Mouse (Mus musculus): ENCODE data around the gene Dcp1a. TPM values are rescaled to one million over a fixed set of nuclear protein-coding genes. Genes with fewer than 3 reads are reported as not detected.

The Dcp1a gene
- 10 to 100 TPM; 28.1 to 63.9 TPM for polyA plus RNA-seq (2017; shearing (Covaris generic))

- ATAC-seq: peak; percentile 99
Measured at GRCm38 (mm10) chr14:30479361-30479948, at the start of gene Dcp1a. Gene Dcp1a (plus strand): TSS chr14:30479535.

- no peak for ATAC-seq
Measured at GRCm38 (mm10) chr14:30429606-30430005, 49.7 kb upstream of the Dcp1a start.

- ATAC-seq: no peak
Measured at GRCm38 (mm10) chr14:30430026-30430425, 49.3 kb upstream of the Dcp1a start.

GRCm38 (mm10) chr14:30430446-30430845, 48.9 kb upstream of the Dcp1a start:
- no peak for ATAC-seq

- ATAC-seq: no peak
Measured at GRCm38 (mm10) chr14:30435316-30435715, 44.0 kb upstream of the Dcp1a start.

GRCm38 (mm10) chr14:30439915-30440314, 39.4 kb upstream of the Dcp1a start:
- ATAC-seq: no peak

- no peak for ATAC-seq
Measured at GRCm38 (mm10) chr14:30455801-30456595, 23.3 kb upstream of the Dcp1a start.

- ATAC-seq: no peak
Measured at GRCm38 (mm10) chr14:30457436-30457835, 21.9 kb upstream of the Dcp1a start.

GRCm38 (mm10) chr14:30457897-30458296, 21.4 kb upstream of the Dcp1a start:
- no peak for ATAC-seq

GRCm38 (mm10) chr14:30458820-30459219, 20.5 kb upstream of the Dcp1a start:
- ATAC-seq: no peak

GRCm38 (mm10) chr14:30459891-30460523, 19.3 kb upstream of the Dcp1a start:
- peak; percentile 91 for ATAC-seq

- ATAC-seq: no peak
Measured at GRCm38 (mm10) chr14:30463312-30463711, 16.0 kb upstream of the Dcp1a start.

- no peak for ATAC-seq
Measured at GRCm38 (mm10) chr14:30473605-30474004, 5.7 kb upstream of the Dcp1a start.

- no peak for ATAC-seq
Measured at GRCm38 (mm10) chr14:30474416-30474815, 4.9 kb upstream of the Dcp1a start.

- no peak for ATAC-seq
Measured at GRCm38 (mm10) chr14:30491342-30491741, 12.0 kb downstream of the Dcp1a start, which contains the start of gene Cacna1d. Gene Cacna1d (minus strand): TSS chr14:30491455.

- ATAC-seq: no peak
Measured at GRCm38 (mm10) chr14:30493276-30493675, 13.9 kb downstream of the Dcp1a start.

GRCm38 (mm10) chr14:30494998-30495397, 15.7 kb downstream of the Dcp1a start:
- no peak for ATAC-seq

- no peak for ATAC-seq
Measured at GRCm38 (mm10) chr14:30498202-30498601, 18.9 kb downstream of the Dcp1a start.

GRCm38 (mm10) chr14:30504990-30505389, 25.7 kb downstream of the Dcp1a start:
- ATAC-seq: no peak

- ATAC-seq: no peak
Measured at GRCm38 (mm10) chr14:30510214-30510763, 31.0 kb downstream of the Dcp1a start.

GRCm38 (mm10) chr14:30512896-30513295, 33.6 kb downstream of the Dcp1a start:
- ATAC-seq: no peak

- no peak for ATAC-seq
Measured at GRCm38 (mm10) chr14:30515931-30516723, 36.8 kb downstream of the Dcp1a start.
